Mouse (Mus musculus): ENCODE results near the gene Muc1. TPM values are rescaled to one million over a fixed set of nuclear protein-coding genes. Genes with fewer than 3 reads are reported as not detected.

Muc1 gene
- total and polyA plus RNA-seq, 3 experiments, result 0.09 to 0.60 (median 0.38) TPM

GRCm38 (mm10) chr3:89195979-89196877 lies 32.6 kb upstream of the Muc1 start (continued):
- peak; percentile 25; the same call in 1 of the 2 replicates for TF ChIP-seq MEF2A (IDR thresholded peaks at IDR 0.05; ENCODE audit: borderline replicate concordance, low read depth, low read length)

- in situ Hi-C loops (cut with MboI; ENCODE audit: low pct_ligation_motif_present, low pct_unique_long_range_greater_than_20kb, low sequenced_read_pairs), result no loop called here
- TF ChIP-seq SIN3A (IDR thresholded peaks at IDR 0.05; ENCODE audit: low read length) (no peak), MYC (IDR thresholded peaks at IDR 0.05; ENCODE audit: low read depth, low read length) (no peak), TCF12 (IDR thresholded peaks at IDR 0.05; ENCODE audit: low read depth, low read length) (no peak), ELF1 (IDR thresholded peaks at IDR 0.05; ENCODE audit: low read depth, low read length) (no peak), ZNF384 (IDR thresholded peaks at IDR 0.05; ENCODE audit: low read depth, low read length) (no peak), POLR2A (IDR thresholded peaks at IDR 0.05; ENCODE audit: low read depth, low read length) (no peak), HCFC1 (IDR thresholded peaks at IDR 0.05; ENCODE audit: low read depth, low read length) (no peak), JUN (IDR thresholded peaks at IDR 0.05; ENCODE audit: insufficient read depth, low read depth, low read length) (no peak), BHLHE40 (IDR thresholded peaks at IDR 0.05; ENCODE audit: low read depth, low read length) (no peak), E2F4 (IDR thresholded peaks at IDR 0.05; ENCODE audit: insufficient replicate concordance, low read depth, low read length) (no peak), UBTF (IDR thresholded peaks at IDR 0.05; ENCODE audit: low read depth, low read length) (no peak), USF2 (conservative IDR thresholded peaks at IDR 0.05; ENCODE audit: low read depth, low read length) (no peak), ZC3H11A (IDR thresholded peaks at IDR 0.05; ENCODE audit: low read depth, low read length) (no peak)
- Histone ChIP-seq H3K79me2 (replicated peaks; ENCODE audit: control insufficient read depth, extremely low read depth, insufficient read depth, poor library complexity, severe bottlenecking) (peaks cover 5% of the 10 kb centered on the region; the same call in 1 of the 2 replicates), H3K9ac (ENCODE audit: insufficient read depth, low read depth) (no peak overlapping the region), H3K4me3 (replicated peaks in 1 of 3; ENCODE audit: low read depth in 2 of 3, low read length in 2 of 3, poor library complexity in 1 of 3) (no peak overlapping the region), H3K4me2 (ENCODE audit: insufficient read depth, low read depth, poor library complexity, severe bottlenecking) (no peak overlapping the region), H3K36me3 (replicated peaks in 1 of 2; ENCODE audit: control insufficient read depth in 1 of 2, insufficient read depth in 1 of 2, low read length in 1 of 2) (peaks cover 9 to 11% of the 10 kb centered on the region in 2 experiments), H3K4me1 (ENCODE audit: control insufficient read depth in 1 of 2, insufficient read depth in 2 of 2) (peaks cover 3 to 20% of the 10 kb centered on the region in 2 experiments), H3K27me3 (replicated peaks) (no peaks in the 10 kb centered on the region), H3K27ac (ENCODE audit: insufficient read depth, low read depth) (no peak overlapping the region), H3K9me3 (replicated peaks; ENCODE audit: low read length) (no peaks in the 10 kb centered on the region)
- dilution Hi-C loops (cut with MboI; ENCODE audit: extremely low pct_ligation_motif_present, extremely low pct_unique_long_range_greater_than_20kb, low sequenced_read_pairs), result no loop called here
- DNase-seq (ENCODE audit: extremely low read depth), result no peak
Measured at GRCm38 (mm10) chr3:89199839-89200238, 29.0 kb upstream of the Muc1 start.
